Comparison of ENCODE assay signal across 9 mouse cellular contexts in the genomic region with DNA sequence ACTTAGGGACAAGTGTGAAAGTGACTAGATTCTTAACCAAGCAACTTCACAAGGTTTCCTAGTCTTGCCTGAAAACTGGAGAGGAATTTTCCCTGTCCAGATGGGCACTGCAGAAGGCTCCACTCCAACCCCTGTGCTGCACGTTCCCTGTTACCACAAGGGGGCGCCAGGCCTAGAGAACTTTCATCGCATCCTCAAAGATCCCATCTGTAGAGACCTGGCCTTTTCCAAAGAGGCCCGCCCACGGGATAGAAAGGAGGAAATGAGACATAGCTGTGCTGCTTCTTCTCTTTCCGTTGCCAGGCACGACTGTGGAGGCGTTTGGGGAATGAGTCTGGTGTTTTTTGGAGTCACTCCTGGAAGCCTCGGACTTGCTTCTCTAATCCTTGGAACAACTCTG.
DNase-seq lines count a peak whose midpoint lies in the region; ATAC-seq lines count a peak whose summit lies in the region.
"Had no signal": no experiment of that assay in that cellular context is flagged by ENCODE, and none has a peak within 500 bp of the region (broad histone marks: within the 10 kb centered on the region; RNA-seq: fewer than 3 reads in every experiment).

No protein-coding gene starts in this region.

- no peaks in the 10 kb centered on the region for H3K4me1 ChIP-seq in hindbrain, embryonic 10.5 days (replicated peaks)
- no peaks in the 10 kb centered on the region for H3K4me1 ChIP-seq in hindbrain, embryonic 12.5 days
- no peaks in the 10 kb centered on the region for H3K4me1 ChIP-seq in kidney, embryonic 16.5 days (ENCODE audit: insufficient read depth, low read length)
- H3K4me1 ChIP-seq in liver, embryonic 12.5 days, result no peaks in the 10 kb centered on the region
- H3K4me1 ChIP-seq: embryonic facial prominence, embryonic 12.5 days had no signal

- ATAC-seq in hindbrain, embryonic 12.5 days (ENCODE audit: low FRiP score), result no peak
- peak; percentile 59; the same call in 1 of the 2 replicates for ATAC-seq in kidney, embryonic 16.5 days (ENCODE audit: low FRiP score, low TSS enrichment)
- 0 out of 2 replicates have a peak, but pooled peaks have one; percentile 24 for ATAC-seq in liver, embryonic 12.5 days

- no peak overlapping the region for H3K4me2 ChIP-seq in hindbrain, embryonic 12.5 days (replicated peaks)
- H3K4me2 ChIP-seq in kidney, embryonic 16.5 days (replicated peaks; ENCODE audit: low read depth, low read length), result no peak overlapping the region
- H3K4me2 ChIP-seq in liver, embryonic 12.5 days, result no peak overlapping the region
- H3K4me2 ChIP-seq: embryonic facial prominence, embryonic 12.5 days had no signal

- H3K27me3 ChIP-seq in hindbrain, embryonic 10.5 days (ENCODE audit: insufficient read depth, poor library complexity, severe bottlenecking), result no peaks in the 10 kb centered on the region
- no peaks in the 10 kb centered on the region for H3K27me3 ChIP-seq in hindbrain, embryonic 12.5 days
- no peaks in the 10 kb centered on the region for H3K27me3 ChIP-seq in kidney, embryonic 16.5 days (ENCODE audit: insufficient read depth, low read length)
- no peaks in the 10 kb centered on the region for H3K27me3 ChIP-seq in liver, embryonic 12.5 days (replicated peaks)
- H3K27me3 ChIP-seq: embryonic facial prominence, embryonic 12.5 days had no signal

- H3K4me3 ChIP-seq in hindbrain, embryonic 10.5 days, result no peak overlapping the region
- no peak overlapping the region for H3K4me3 ChIP-seq in hindbrain, embryonic 12.5 days
- H3K4me3 ChIP-seq in kidney, embryonic 16.5 days (ENCODE audit: low read length), result no peak overlapping the region
- no peak overlapping the region for H3K4me3 ChIP-seq in liver, embryonic 12.5 days
- H3K4me3 ChIP-seq: embryonic facial prominence, embryonic 12.5 days had no signal

- H3K9ac ChIP-seq in hindbrain, embryonic 12.5 days, result no peak overlapping the region
- H3K9ac ChIP-seq in kidney, embryonic 16.5 days (replicated peaks; ENCODE audit: low read length), result no peak overlapping the region
- H3K9ac ChIP-seq in liver, embryonic 12.5 days, result no peak overlapping the region
- H3K9ac ChIP-seq: embryonic facial prominence, embryonic 12.5 days had no signal

- 22% methylated on average over 9 of the region's 9 CpGs for WGBS in hindbrain, embryonic 10.5 days
- 18% methylated on average over 9 of the region's 9 CpGs for WGBS in hindbrain, embryonic 12.5 days
- 27% methylated on average over 9 of the region's 9 CpGs for WGBS in kidney, embryonic 16.5 days
- 39% methylated on average over 9 of the region's 9 CpGs for WGBS in liver, embryonic 12.5 days (ENCODE audit: insufficient replicate concordance)

- H3K27ac ChIP-seq in hindbrain, embryonic 10.5 days, result no peak overlapping the region
- no peak overlapping the region for H3K27ac ChIP-seq in hindbrain, embryonic 12.5 days
- no peak overlapping the region for H3K27ac ChIP-seq in kidney, embryonic 16.5 days (ENCODE audit: low read length)
- no peak overlapping the region for H3K27ac ChIP-seq in liver, embryonic 12.5 days
- H3K27ac ChIP-seq: embryonic facial prominence, embryonic 12.5 days had no signal

- H3K9me3 ChIP-seq in hindbrain, embryonic 10.5 days, result no peaks in the 10 kb centered on the region
- no peaks in the 10 kb centered on the region for H3K9me3 ChIP-seq in hindbrain, embryonic 12.5 days (replicated peaks)
- no peaks in the 10 kb centered on the region for H3K9me3 ChIP-seq in kidney, embryonic 16.5 days (ENCODE audit: low read length)
- no peaks in the 10 kb centered on the region for H3K9me3 ChIP-seq in liver, embryonic 12.5 days (replicated peaks)
- H3K9me3 ChIP-seq: embryonic facial prominence, embryonic 12.5 days had no signal

- no peaks in the 10 kb centered on the region for H3K36me3 ChIP-seq in hindbrain, embryonic 10.5 days
- H3K36me3 ChIP-seq in hindbrain, embryonic 12.5 days, result no peaks in the 10 kb centered on the region
- H3K36me3 ChIP-seq in kidney, embryonic 16.5 days (ENCODE audit: insufficient read depth, low read length), result no peaks in the 10 kb centered on the region
- no peaks in the 10 kb centered on the region for H3K36me3 ChIP-seq in liver, embryonic 12.5 days
- H3K36me3 ChIP-seq: embryonic facial prominence, embryonic 12.5 days had no signal

- peak; percentile 55 for DNase-seq in hindbrain, embryonic 10.5 days (ENCODE audit: low spot score)
- peak; percentile 85 for DNase-seq in adrenal gland, postnatal 14 days
- DNase-seq in frontal cortex, adult 2 months (ENCODE audit: extremely low spot score in 1 of 2, low spot score in 1 of 2), result peak; percentile 88 to 93
- peak; percentile 61 for DNase-seq in ovary, postnatal 14 days (ENCODE audit: low spot score)
- DNase-seq in thymus, postnatal 25 days, result peak; percentile 27

Comparison
In these comparisons a context has a peak if more than half of its experiments do, and no peak if none do; other contexts are left out.
1. DNase-seq: peak in every context shown above with its lines; median percentile 90 in frontal cortex, adult 2 months; 85 in adrenal gland, postnatal 14 days; 61 in ovary, postnatal 14 days; 55 in hindbrain, embryonic 10.5 days; 27 in thymus, postnatal 25 days.